Mouse (Mus musculus) cerebellum, adult 11 months (tissue): ENCODE data around the gene Cd68.
"Not testable (repeated sequence)": the region's sequence is repeated elsewhere in the genome, so short reads cannot be mapped to it uniquely, and the experiment has no call there.

Experiments
- DNase-seq: peaks from one replicate; pipeline ENCODE4 v3.0.0; 2022

Gene Cd68

DNA sequence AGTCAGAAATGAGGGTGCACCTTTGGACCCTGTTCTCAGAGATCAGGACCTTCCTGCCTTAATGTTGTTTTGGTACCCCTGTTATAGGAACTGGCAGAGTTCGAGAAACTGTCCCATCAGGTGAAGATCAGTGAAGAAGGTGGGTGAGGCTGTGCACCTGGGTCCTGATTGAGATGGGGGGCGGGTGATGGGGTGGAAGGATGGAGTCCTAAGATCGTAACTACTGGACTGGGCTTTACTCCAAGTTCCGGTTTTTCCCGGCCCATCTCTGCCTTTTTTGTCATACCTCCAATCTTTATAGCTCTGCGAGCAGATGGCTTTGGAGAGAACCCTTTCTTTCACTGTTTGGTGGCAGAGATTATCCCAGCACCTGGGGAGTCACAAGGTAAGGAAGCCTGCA, 43.5 kb downstream of the Cd68 start:
- no peak for DNase-seq

DNA sequence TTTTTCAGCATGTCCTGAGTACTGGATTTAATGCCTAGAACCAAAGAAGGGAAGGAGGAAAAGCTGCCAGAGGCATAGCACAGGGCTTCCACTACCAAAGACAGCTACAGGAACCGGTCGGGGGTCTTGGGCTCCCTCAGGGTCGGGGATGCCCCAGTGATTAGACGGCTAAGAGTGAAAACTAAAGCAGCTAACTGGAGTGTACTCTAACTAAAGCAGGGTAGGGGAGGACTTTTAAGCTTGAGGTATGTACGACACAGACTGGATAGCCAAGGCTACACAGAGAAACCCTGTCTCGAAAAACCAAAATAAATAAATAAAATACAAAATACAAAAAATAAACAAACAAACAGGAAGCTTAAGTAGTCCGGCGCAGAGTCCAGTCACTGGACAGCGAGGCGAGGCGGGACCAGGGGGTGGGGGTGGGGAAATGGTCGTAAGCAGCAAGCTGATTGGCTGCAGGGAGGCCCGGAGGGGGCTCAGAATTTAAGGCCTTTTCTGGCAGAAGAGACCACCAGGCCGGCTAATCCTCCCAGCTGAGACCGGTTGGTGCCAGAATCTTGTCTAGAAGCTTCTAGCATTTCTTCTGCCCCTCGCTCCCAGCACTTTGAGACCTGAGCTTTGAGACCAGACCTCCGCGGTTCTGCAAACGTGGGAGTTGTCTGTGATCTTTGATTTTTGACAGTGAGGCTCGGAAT, 44.2 kb downstream of the Cd68 start, which contains the start of gene Sat2:
Sat2 (plus strand) TSS at position 454 of the 698 bp plus-strand sequence.
- peak; percentile 54 for DNase-seq

DNA sequence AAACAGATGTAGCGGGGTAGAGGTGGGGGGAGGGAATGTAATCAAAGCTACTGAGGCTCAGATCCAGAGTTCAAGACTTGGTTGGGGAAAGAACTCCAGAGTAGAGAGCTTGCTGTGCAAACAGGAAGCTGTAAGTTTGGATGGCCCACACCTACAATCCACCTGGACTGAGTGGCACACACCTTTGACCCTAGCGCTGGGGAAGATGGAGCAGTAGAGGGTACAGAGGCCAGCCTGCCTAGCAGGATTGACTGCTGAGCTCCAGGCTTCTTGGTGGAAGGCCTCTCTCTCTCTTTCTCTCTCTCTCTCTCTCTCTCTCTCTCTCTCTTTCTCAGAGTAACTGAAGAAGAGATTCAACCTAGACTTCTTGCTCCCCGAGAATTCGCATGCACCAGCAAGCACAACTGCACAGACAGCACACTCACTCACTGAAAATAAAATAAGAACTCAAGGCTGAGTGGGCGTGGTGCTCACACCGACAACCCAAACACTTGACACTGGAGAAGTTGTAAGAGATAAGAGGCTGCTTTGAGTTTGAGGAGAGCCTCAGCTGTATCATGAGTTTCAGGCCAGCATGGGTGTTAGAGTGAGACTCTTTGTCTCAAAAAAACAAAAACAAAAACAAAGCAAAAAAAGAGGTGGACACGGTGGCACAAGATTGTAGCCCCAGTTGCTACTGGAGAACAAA, 45.4 kb downstream of the Cd68 start:
- DNase-seq, result no peak

DNA sequence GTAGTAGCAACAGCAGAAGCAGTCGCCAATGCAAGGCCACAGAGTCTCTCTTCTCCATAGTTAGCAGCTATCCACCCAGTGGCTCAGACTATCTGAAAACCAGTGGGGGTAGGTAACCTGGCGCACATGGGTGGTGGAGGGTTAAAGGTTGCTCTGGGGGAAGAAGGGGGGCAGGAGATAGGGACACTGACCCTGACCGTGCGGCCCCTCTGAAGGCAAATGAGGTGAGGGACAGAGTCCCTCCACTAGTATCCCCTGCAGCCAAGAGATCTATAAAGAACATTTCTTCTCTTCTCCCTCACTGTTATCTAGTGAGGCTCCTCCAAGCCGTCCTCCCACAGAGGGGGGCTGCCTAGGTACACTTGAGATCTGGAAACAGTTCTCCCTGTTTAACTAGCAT, 48.1 kb downstream of the Cd68 start, which contains the start of gene Shbg:
Shbg (minus strand) TSS at position 101 of the 400 bp plus-strand sequence.
- no peak for DNase-seq

DNA sequence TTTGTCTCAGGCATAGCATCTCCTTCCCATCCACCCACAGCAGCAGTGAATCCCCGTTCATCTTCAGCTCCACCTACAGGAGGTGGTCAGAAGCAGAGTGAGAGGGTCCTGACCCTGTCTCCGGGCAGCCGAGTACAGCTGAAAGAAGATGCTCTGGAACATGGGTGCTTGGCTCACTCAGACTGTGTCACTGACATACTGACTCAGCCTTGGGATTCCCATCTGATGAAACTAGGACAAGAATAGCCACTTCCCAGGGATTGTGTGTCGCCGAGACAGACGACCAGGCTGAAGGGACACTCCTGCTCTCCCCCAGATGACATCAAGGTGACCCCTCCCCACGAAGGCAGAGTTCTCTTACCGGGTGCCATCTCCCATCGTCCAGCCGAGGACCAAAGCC, 49.2 kb downstream of the Cd68 start:
- no peak for DNase-seq

DNA sequence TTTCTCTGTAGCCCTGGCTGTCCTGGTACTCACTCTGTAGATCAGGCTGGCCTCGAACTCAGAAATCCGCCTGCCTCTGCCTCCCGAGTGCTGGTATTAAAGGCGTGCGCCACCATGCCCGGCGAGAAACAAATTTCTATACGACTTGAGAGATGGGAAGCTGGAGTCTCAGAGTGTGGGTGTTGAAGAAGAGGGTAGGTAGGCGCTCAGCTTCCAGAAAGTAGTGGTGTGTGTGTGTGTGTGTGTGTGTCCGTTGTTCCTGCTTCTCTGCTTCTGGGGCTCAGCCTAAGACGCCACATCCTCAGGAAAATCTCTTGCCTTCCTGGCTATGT, 51.7 kb downstream of the Cd68 start:
- not testable (repeated sequence) for DNase-seq
